Mouse (Mus musculus): Measurements from ENCODE around the gene Styk1. TPM values are rescaled to one million over a fixed set of nuclear protein-coding genes. Genes with fewer than 3 reads are reported as not detected.

The Styk1 gene
- polyA plus RNA-seq, 1 experiment from 2014 or later: 1.9 TPM

- no peak for DNase-seq (ENCODE audit: low spot score)
- H3K36me3 ChIP-seq: peaks cover 12% of the 10 kb centered on the region
- no peaks in the 10 kb centered on the region for H3K27me3 ChIP-seq (ENCODE audit: low read depth, poor library complexity, severe bottlenecking)
- no peaks in the 10 kb centered on the region for H3K9me3 ChIP-seq (replicated peaks)
- 91% methylated on average over 2 of the region's 2 CpGs for WGBS
- no peaks in the 10 kb centered on the region for H3K4me1 ChIP-seq
- no peak overlapping the region for H3K27ac ChIP-seq
- no peak overlapping the region for H3K4me3 ChIP-seq
Observed at GRCm38 (mm10) chr6:131359543-131359942, 6.1 kb upstream of the Styk1 start.

DNA sequence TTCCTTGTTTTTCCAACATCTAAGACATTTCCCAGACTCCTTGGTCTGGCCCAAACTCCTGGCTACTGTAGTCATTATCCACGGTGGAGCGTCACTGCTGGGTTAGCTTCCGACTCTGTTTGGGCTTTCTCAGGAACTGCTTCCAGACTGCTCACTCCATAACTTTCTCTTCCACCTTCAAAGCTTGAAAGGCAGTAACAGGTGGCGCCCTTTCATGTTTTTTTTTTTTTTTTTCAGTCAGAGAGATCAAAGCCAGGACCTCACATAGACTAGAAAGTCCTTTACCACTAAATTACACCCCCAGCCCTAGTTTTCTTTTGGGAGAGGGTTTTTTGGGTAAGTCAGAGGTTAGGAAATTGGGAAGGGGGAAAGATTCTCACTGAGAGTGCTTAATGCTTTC, 1.5 kb upstream of the Styk1 start:
- no peak overlapping the region for H3K27ac ChIP-seq
- H3K27me3 ChIP-seq (ENCODE audit: low read depth, poor library complexity, severe bottlenecking): no peaks in the 10 kb centered on the region
- H3K9me3 ChIP-seq (replicated peaks): no peaks in the 10 kb centered on the region
- no peaks in the 10 kb centered on the region for H3K36me3 ChIP-seq
- DNase-seq (ENCODE audit: low spot score): no peak
- no peak overlapping the region for H3K4me3 ChIP-seq
- 30% methylated on average over 4 of the region's 4 CpGs for WGBS
- H3K4me1 ChIP-seq: peaks cover 3% of the 10 kb centered on the region; the same call in 1 of the 2 replicates

DNA sequence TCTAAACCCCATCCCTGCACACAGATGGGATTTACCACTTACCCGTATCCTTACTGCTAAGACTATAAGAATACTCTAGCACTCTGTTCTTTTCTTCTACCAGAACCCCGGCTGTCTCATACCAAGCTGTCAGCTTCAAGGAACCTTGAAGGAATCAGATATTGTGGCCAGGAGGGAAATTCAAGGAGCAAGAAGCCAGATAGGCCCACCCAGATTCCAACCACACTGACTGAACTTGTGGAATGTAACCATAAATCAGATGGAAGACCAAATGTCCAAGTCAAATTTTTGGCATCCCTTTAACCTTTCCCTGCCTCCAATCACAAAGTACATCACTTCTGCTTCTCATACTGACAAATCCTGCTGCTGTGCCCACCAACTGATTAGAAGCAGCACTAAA, 6.4 kb downstream of the Styk1 start:
- no peak for DNase-seq (ENCODE audit: low spot score)
- WGBS: 84% methylated on average over 2 of the region's 2 CpGs
- no peaks in the 10 kb centered on the region for H3K27me3 ChIP-seq (ENCODE audit: low read depth, poor library complexity, severe bottlenecking)
- H3K27ac ChIP-seq: no peak overlapping the region
- no peaks in the 10 kb centered on the region for H3K9me3 ChIP-seq (replicated peaks)
- no peaks in the 10 kb centered on the region for H3K4me1 ChIP-seq
- no peak overlapping the region for H3K4me3 ChIP-seq
- no peaks in the 10 kb centered on the region for H3K36me3 ChIP-seq

DNA sequence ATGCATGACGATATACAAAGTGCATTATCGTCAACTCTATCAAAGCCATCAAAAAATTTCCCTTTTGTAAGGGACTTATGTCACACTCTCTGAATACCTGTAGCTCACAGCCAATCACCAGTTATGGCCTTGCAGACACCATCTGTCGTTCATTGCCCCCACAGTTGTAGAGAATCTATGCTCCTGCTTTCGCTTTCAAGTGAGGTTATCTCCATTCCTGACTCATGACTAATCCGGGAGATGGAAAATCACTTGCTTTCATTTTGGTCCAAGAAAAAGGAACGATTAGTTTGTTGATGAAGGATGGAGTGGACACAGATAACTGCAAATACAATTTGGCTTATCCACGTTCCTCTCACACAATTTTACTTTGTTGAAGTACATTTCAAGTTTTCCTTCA, 9.1 kb downstream of the Styk1 start:
- no peak overlapping the region for H3K27ac ChIP-seq
- no peaks in the 10 kb centered on the region for H3K4me1 ChIP-seq
- no peaks in the 10 kb centered on the region for H3K27me3 ChIP-seq (ENCODE audit: low read depth, poor library complexity, severe bottlenecking)
- no peak for DNase-seq (ENCODE audit: low spot score)
- no peaks in the 10 kb centered on the region for H3K36me3 ChIP-seq
- H3K4me3 ChIP-seq: no peak overlapping the region
- 92% methylated on average over 7 of the region's 7 CpGs for WGBS
- no peaks in the 10 kb centered on the region for H3K9me3 ChIP-seq (replicated peaks)

DNA sequence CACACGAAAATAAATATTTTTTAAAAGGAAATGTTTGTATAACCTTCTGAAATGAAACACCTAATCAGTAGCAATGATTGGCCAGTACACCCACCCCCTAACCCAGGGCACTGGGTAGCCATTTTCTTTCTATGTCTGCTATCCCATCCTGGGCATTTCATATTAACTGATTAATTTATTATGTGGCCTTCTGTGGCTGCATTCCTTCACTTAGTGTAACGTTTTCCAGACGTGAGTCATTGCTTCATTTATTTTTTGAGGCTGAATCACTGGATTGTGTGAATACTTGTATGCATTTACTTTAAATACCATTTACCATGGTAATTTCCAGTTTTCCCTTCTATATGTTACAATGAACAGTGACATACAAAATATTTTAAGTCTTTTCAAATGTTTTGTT, 13.3 kb downstream of the Styk1 start:
- no peaks in the 10 kb centered on the region for H3K9me3 ChIP-seq (replicated peaks)
- H3K4me3 ChIP-seq: no peak overlapping the region
- no peaks in the 10 kb centered on the region for H3K27me3 ChIP-seq (ENCODE audit: low read depth, poor library complexity, severe bottlenecking)
- no peak for DNase-seq (ENCODE audit: low spot score)
- H3K36me3 ChIP-seq: no peaks in the 10 kb centered on the region
- H3K27ac ChIP-seq: no peak overlapping the region
- H3K4me1 ChIP-seq: no peaks in the 10 kb centered on the region
- WGBS: 69% methylated on average over 3 of the region's 3 CpGs

GRCm38 (mm10) chr6:131339309-131339708, 14.1 kb downstream of the Styk1 start:
- no peaks in the 10 kb centered on the region for H3K9me3 ChIP-seq (replicated peaks)
- H3K27me3 ChIP-seq (ENCODE audit: low read depth, poor library complexity, severe bottlenecking): no peaks in the 10 kb centered on the region
- H3K36me3 ChIP-seq: no peaks in the 10 kb centered on the region
- WGBS: 92% methylated on average over 3 of the region's 3 CpGs
- DNase-seq (ENCODE audit: low spot score): no peak
- no peak overlapping the region for H3K4me3 ChIP-seq
- no peak overlapping the region for H3K27ac ChIP-seq
- no peaks in the 10 kb centered on the region for H3K4me1 ChIP-seq

- WGBS: 93% methylated on average over 1 of the region's 1 CpGs
- DNase-seq (ENCODE audit: low spot score): no peak
- H3K36me3 ChIP-seq: no peaks in the 10 kb centered on the region
- no peaks in the 10 kb centered on the region for H3K9me3 ChIP-seq (replicated peaks)
- no peak overlapping the region for H3K27ac ChIP-seq
- H3K4me3 ChIP-seq: no peak overlapping the region
- H3K4me1 ChIP-seq: no peaks in the 10 kb centered on the region
- no peaks in the 10 kb centered on the region for H3K27me3 ChIP-seq (ENCODE audit: low read depth, poor library complexity, severe bottlenecking)
Observed at GRCm38 (mm10) chr6:131338787-131339186, 14.6 kb downstream of the Styk1 start.

GRCm38 (mm10) chr6:131327076-131327475, 26.3 kb downstream of the Styk1 start:
- Histone ChIP-seq H3K27me3 (ENCODE audit: low read depth, poor library complexity, severe bottlenecking) (no peaks in the 10 kb centered on the region), H3K9me3 (replicated peaks) (no peaks in the 10 kb centered on the region), H3K4me1 (no peaks in the 10 kb centered on the region), H3K36me3 (no peaks in the 10 kb centered on the region), H3K27ac (no peak overlapping the region), H3K4me3 (no peak overlapping the region)
- WGBS: 97% methylated on average over 2 of the region's 2 CpGs
- DNase-seq (ENCODE audit: low spot score): no peak

DNA sequence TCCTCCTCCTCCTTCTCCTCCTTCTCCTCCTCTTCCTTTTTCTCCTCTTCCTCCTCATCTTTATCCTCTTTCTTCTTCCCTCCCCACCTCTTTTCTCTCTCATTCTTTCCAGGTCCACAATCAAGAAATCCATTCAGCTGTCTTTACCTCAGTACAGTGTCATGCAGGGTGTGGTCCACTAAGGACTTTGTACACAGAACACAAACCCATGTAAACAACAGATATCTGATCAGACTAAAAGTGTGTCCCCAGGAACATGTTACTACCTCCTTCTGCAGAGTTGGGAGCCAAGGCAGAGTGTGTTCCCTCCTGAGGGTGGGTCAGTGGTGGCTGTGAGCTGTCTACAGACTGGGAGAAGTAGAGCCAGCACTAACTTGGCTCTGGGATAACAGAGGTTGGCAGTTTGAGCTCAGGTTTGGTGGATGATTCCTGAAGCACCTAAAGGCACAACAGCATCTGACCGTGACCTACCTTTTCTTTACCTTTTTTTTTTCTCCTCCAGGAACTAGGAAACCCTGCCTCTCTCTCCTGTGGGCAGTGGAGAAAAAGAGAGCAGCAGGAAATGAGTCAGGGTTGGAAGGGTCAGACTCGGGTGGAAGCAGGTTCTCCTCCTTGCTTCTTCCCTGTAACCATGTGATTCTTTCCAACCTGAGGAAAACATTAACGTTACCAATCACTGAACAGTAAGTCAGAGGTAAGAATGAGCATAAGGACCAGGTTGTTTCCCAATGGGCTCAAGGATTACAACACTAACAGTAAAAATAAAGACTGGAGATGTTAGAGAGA, 31.4 kb downstream of the Styk1 start:
- WGBS: 89% methylated on average over 3 of the region's 3 CpGs
- no peak for DNase-seq (ENCODE audit: low spot score)

GRCm38 (mm10) chr6:131316155-131317101, 37.0 kb downstream of the Styk1 start:
- Histone ChIP-seq H3K27me3 (ENCODE audit: low read depth, poor library complexity, severe bottlenecking) (no peaks in the 10 kb centered on the region), H3K4me1 (no peaks in the 10 kb centered on the region), H3K36me3 (no peaks in the 10 kb centered on the region), H3K4me3 (no peak overlapping the region), H3K9me3 (replicated peaks) (no peaks in the 10 kb centered on the region), H3K27ac (no peak overlapping the region)
- WGBS: 91% methylated on average over 7 of the region's 7 CpGs
- DNase-seq (ENCODE audit: low spot score): no peak

More for the DNA sequence above, 31.4 kb downstream of the Styk1 start:
- Histone ChIP-seq H3K36me3 (no peaks in the 10 kb centered on the region), H3K27ac (no peak overlapping the region), H3K27me3 (ENCODE audit: low read depth, poor library complexity, severe bottlenecking) (no peaks in the 10 kb centered on the region), H3K9me3 (replicated peaks) (no peaks in the 10 kb centered on the region), H3K4me1 (no peaks in the 10 kb centered on the region), H3K4me3 (no peak overlapping the region)

GRCm38 (mm10) chr6:131308031-131308430, 45.4 kb downstream of the Styk1 start:
- Histone ChIP-seq H3K36me3 (no peaks in the 10 kb centered on the region), H3K27me3 (ENCODE audit: low read depth, poor library complexity, severe bottlenecking) (no peaks in the 10 kb centered on the region), H3K27ac (no peak overlapping the region), H3K9me3 (replicated peaks) (no peaks in the 10 kb centered on the region), H3K4me3 (no peak overlapping the region), H3K4me1 (no peaks in the 10 kb centered on the region)
- WGBS: 75% methylated on average over 3 of the region's 3 CpGs
- no peak for DNase-seq (ENCODE audit: low spot score)

DNA sequence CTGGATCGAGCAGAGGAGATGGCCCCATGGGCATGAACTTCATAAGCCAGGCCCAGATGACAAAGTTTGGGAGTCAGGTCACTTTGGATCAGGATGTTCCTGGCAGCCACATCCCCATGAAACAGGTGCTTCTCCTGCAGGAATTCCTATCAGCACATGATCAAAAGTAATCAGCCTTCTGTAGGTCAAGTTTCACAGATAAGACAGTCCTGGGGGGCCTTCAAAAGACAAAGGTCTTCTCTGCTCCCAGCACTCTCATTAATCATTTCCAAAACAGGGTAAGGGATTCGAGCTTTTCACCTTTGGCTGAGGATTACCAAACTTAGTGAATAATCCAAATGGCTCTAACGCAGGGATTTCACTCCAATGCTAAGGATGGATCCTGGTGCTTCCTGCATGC, 48.6 kb downstream of the Styk1 start:
- H3K4me3 ChIP-seq: no peak overlapping the region
- H3K4me1 ChIP-seq: no peaks in the 10 kb centered on the region
- H3K27me3 ChIP-seq (ENCODE audit: low read depth, poor library complexity, severe bottlenecking): no peaks in the 10 kb centered on the region
- H3K9me3 ChIP-seq (replicated peaks): no peaks in the 10 kb centered on the region
- 69% methylated on average over 3 of the region's 3 CpGs for WGBS
- no peak for DNase-seq (ENCODE audit: low spot score)
- no peaks in the 10 kb centered on the region for H3K36me3 ChIP-seq
- no peak overlapping the region for H3K27ac ChIP-seq

DNA sequence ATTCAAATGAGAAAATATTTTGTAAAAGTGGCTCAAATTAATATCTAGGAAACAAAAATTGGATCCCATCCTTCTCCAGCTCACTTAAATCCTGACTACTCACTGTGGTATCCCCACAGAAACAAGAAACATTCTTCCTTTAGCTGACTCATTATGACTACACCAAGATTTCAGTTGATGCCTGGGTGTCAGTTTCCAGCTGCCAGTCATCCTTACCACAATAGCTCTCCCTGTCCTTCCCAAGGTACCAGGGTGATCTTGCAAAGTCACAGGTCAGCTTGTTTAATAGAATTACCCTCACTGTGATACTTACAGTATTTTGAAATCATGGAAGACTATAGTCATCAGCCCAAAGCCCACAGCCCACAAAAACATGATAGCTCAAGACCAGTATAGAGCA, 54.9 kb downstream of the Styk1 start:
- H3K9me3 ChIP-seq (replicated peaks): no peaks in the 10 kb centered on the region
- H3K4me3 ChIP-seq: no peak overlapping the region
- H3K36me3 ChIP-seq: no peaks in the 10 kb centered on the region
- DNase-seq (ENCODE audit: low spot score): no peak
- no peaks in the 10 kb centered on the region for H3K27me3 ChIP-seq (ENCODE audit: low read depth, poor library complexity, severe bottlenecking)
- H3K4me1 ChIP-seq: no peaks in the 10 kb centered on the region
- no peak overlapping the region for H3K27ac ChIP-seq

Data from limb, embryonic 10.5 days (tissue).